ENCODE assay signal across 8 mouse cellular contexts in genomic region chr17:70737424-70737823, GRCm38 (mm10).
DNase-seq lines count a peak whose midpoint lies in the region; ATAC-seq and TF ChIP-seq lines count a peak whose summit lies in the region.

No protein-coding gene starts in this region.

- peak; percentile 13; the same call in 1 of the 2 replicates for TF ChIP-seq POLR2A in embryonic fibroblast, embryonic 13.5 days (IDR thresholded peaks at IDR 0.05; ENCODE audit: low read depth, low read length)
- TF ChIP-seq POLR2A in myocyte (IDR thresholded peaks at IDR 0.05; ENCODE audit: insufficient read length, low read depth) = no peak

- H3K9ac ChIP-seq in heart, embryonic 12.5 days = no peak overlapping the region
- H3K9ac ChIP-seq in kidney, embryonic 15.5 days = peak overlapping the region; percentile 34
- no peak overlapping the region for H3K9ac ChIP-seq in liver, embryonic 11.5 days (ENCODE audit: low read depth, low read length)

- H3ac ChIP-seq in myocyte (ENCODE audit: control insufficient read depth, insufficient read length) = no peak overlapping the region

- DNase-seq in 3134 (ENCODE audit: extremely low read depth, insufficient read length, low spot score) = peak; percentile 72
- DNase-seq in adrenal gland, adult 18-20 months (ENCODE audit: low spot score in 2 of 2) = peak; percentile 56 to 62
- DNase-seq in liver, embryonic 11.5 days (ENCODE audit: low spot score) = peak; percentile 49

- peak; percentile 61; the same call in 1 of the 2 replicates for TF ChIP-seq CTCF in embryonic fibroblast, embryonic 13.5 days (IDR thresholded peaks at IDR 0.05; ENCODE audit: borderline replicate concordance, insufficient read depth, low read length)

- no peaks in the 10 kb centered on the region for H3K27me3 ChIP-seq in heart, embryonic 12.5 days (replicated peaks)
- H3K27me3 ChIP-seq in kidney, embryonic 15.5 days = no peaks in the 10 kb centered on the region
- H3K27me3 ChIP-seq in liver, embryonic 11.5 days (replicated peaks; ENCODE audit: control insufficient read depth, insufficient read depth, low read length) = no peaks in the 10 kb centered on the region
- no peaks in the 10 kb centered on the region for H3K27me3 ChIP-seq in myocyte (ENCODE audit: control insufficient read depth, insufficient read depth, insufficient read length)

- no peaks in the 10 kb centered on the region for H3K79me2 ChIP-seq in myocyte (ENCODE audit: control insufficient read depth, insufficient read depth)

- no peaks in the 10 kb centered on the region for H3K36me3 ChIP-seq in heart, embryonic 12.5 days
- no peaks in the 10 kb centered on the region for H3K36me3 ChIP-seq in kidney, embryonic 15.5 days
- no peaks in the 10 kb centered on the region for H3K36me3 ChIP-seq in liver, embryonic 11.5 days (ENCODE audit: control insufficient read depth, insufficient read depth, low read length)
- no peaks in the 10 kb centered on the region for H3K36me3 ChIP-seq in myocyte (ENCODE audit: control insufficient read depth, insufficient read depth)

- peak overlapping the region; percentile 99 for H3K27ac ChIP-seq in embryonic fibroblast, embryonic 13.5 days (ENCODE audit: insufficient read depth, low read length)
- H3K27ac ChIP-seq in heart, embryonic 12.5 days (ENCODE audit: poor library complexity, severe bottlenecking) = peak overlapping the region; percentile 62
- peak overlapping the region; percentile 89 for H3K27ac ChIP-seq in kidney, embryonic 15.5 days
- H3K27ac ChIP-seq in liver, embryonic 11.5 days (ENCODE audit: low read depth, low read length) = no peak overlapping the region

- 2% methylated on average over 6 of the region's 6 CpGs for WGBS in heart, embryonic 12.5 days
- 1% methylated on average over 6 of the region's 6 CpGs for WGBS in kidney, embryonic 15.5 days
- WGBS in liver, embryonic 11.5 days = 5% methylated on average over 6 of the region's 6 CpGs

- H3K4me1 ChIP-seq in embryonic fibroblast, embryonic 13.5 days (ENCODE audit: control insufficient read depth, insufficient read depth, low read length) = peaks cover 9% of the 10 kb centered on the region
- peaks cover 17% of the 10 kb centered on the region for H3K4me1 ChIP-seq in heart, embryonic 12.5 days (replicated peaks)
- peaks cover 24% of the 10 kb centered on the region for H3K4me1 ChIP-seq in kidney, embryonic 15.5 days
- H3K4me1 ChIP-seq in liver, embryonic 11.5 days (replicated peaks; ENCODE audit: control insufficient read depth, insufficient read depth, low read length) = 0 out of 2 replicates have a peak, but pooled peaks cover 2% of the 10 kb centered on the region

- peak; percentile 74 for ATAC-seq in heart, embryonic 12.5 days (ENCODE audit: insufficient number of reproducible peaks, low FRiP score)
- ATAC-seq in kidney, embryonic 15.5 days (replicated peaks; ENCODE audit: low FRiP score) = peak; percentile 77
- peak; percentile 52; the same call in 1 of the 2 replicates for ATAC-seq in liver, embryonic 11.5 days (replicated peaks; ENCODE audit: low FRiP score)
- ATAC-seq in erythroid progenitor cell, adult 5-6 weeks (replicated peaks; ENCODE audit: low FRiP score, poor library complexity, severe bottlenecking) = no peak

- no peaks in the 10 kb centered on the region for H3K9me3 ChIP-seq in heart, embryonic 12.5 days (replicated peaks)
- H3K9me3 ChIP-seq in kidney, embryonic 15.5 days (replicated peaks) = no peaks in the 10 kb centered on the region
- H3K9me3 ChIP-seq in liver, embryonic 11.5 days (ENCODE audit: control insufficient read depth, low read length) = no peaks in the 10 kb centered on the region

- no peak overlapping the region for H3K4me3 ChIP-seq in embryonic fibroblast, embryonic 13.5 days (ENCODE audit: insufficient read depth, low read length)
- H3K4me3 ChIP-seq in heart, embryonic 12.5 days = peak overlapping the region; percentile 38
- peak overlapping the region; percentile 34 for H3K4me3 ChIP-seq in kidney, embryonic 15.5 days (replicated peaks)
- no peak overlapping the region for H3K4me3 ChIP-seq in liver, embryonic 11.5 days (ENCODE audit: low read depth, low read length)
- no peak overlapping the region for H3K4me3 ChIP-seq in myocyte

- peak overlapping the region; percentile 70 for H3K4me2 ChIP-seq in heart, embryonic 12.5 days
- peak overlapping the region; percentile 64 for H3K4me2 ChIP-seq in kidney, embryonic 15.5 days
- peak overlapping the region; percentile 50 for H3K4me2 ChIP-seq in liver, embryonic 11.5 days
- H3K4me2 ChIP-seq in myocyte (ENCODE audit: low read depth) = peak overlapping the region; percentile 97

TF ChIP-seq in myocyte, 11 proteins besides CTCF, POLR2A, EP300 and RAD21:
- TF ChIP-seq MAX (IDR thresholded peaks at IDR 0.05; ENCODE audit: low read depth) (no peak), SRF (IDR thresholded peaks at IDR 0.05; ENCODE audit: control insufficient read depth, insufficient read length, low read depth) (no peak), POLR2AphosphoS2 (IDR thresholded peaks at IDR 0.05; ENCODE audit: insufficient read length, low read depth) (peak; percentile 33), MYOD1 (IDR thresholded peaks at IDR 0.05; ENCODE audit: control insufficient read depth in 1 of 3, insufficient read length in 2 of 3, low read depth in 2 of 3) (no peak), TCF3 (IDR thresholded peaks at IDR 0.05; ENCODE audit: insufficient read length, low read depth) (no peak), USF1 (IDR thresholded peaks at IDR 0.05; ENCODE audit: low read depth) (peak; percentile 0), CEBPB (IDR thresholded peaks at IDR 0.05; ENCODE audit: insufficient read depth, poor library complexity, severe bottlenecking) (no peak), E2F4 (IDR thresholded peaks at IDR 0.05; ENCODE audit: insufficient read depth) (no peak), TCF12 (IDR thresholded peaks at IDR 0.05; ENCODE audit: insufficient read depth, poor library complexity, severe bottlenecking) (no peak), MYOG (IDR thresholded peaks at IDR 0.05; ENCODE audit: control insufficient read depth in 1 of 3, insufficient read depth in 1 of 3, insufficient read length in 2 of 3, low read depth in 2 of 3) (no peak), REST (IDR thresholded peaks at IDR 0.05; ENCODE audit: insufficient read depth, insufficient read length) (no peak)

Comparison
In these comparisons a context has a peak if more than half of its experiments do, and no peak if none do; other contexts are left out.
1. H3K4me3 ChIP-seq: peak in heart, embryonic 12.5 days (single experiment) and kidney, embryonic 15.5 days (single experiment); none in embryonic fibroblast, embryonic 13.5 days (single experiment), liver, embryonic 11.5 days (single experiment) and myocyte (single experiment).
2. Peak in every context shown above with its lines, with median percentiles within 50 percentile points of each other: DNase-seq and H3K4me2 ChIP-seq.